Mouse (Mus musculus): ENCODE measurements around the gene Nbr1.

DNA sequence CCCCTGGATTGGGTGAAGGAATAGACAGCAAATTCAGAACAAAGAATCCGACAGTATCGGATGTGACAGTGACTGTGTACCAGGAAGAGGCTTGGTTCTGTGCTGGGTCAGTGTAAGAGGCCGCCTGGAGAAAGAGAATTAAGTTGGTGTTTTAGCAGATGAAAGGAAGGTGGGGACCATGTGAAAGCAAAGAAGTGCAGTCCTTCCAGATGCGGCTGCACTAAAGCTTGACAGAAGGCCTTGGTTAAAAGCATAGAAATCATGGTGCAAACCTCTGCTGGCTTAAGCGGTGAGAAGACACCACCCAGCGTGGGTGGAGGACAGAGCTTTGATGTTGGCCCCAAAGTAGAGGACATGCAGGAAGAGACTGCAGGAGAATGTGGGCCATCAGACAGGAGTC lies 61.6 kb downstream of the Nbr1 start:
- TF ChIP-seq CTCF (IDR thresholded peaks at IDR 0.05) (no peak), EP300 (IDR thresholded peaks at IDR 0.05) (no peak)

All from lung, postnatal 0 days (tissue).